Mouse (Mus musculus) urinary bladder, postnatal 25 days (tissue): ENCODE results near the gene Zbtb8a.
"Not testable (repeated sequence)": the region's sequence is repeated elsewhere in the genome, so short reads cannot be mapped to it uniquely, and the experiment has no call there.

ENCODE experiments used
- DNase-seq: peaks from one replicate; pipeline ENCODE4 v3.0.0; 2022; ENCODE audit warnings: low spot score

The Zbtb8a gene

DNA sequence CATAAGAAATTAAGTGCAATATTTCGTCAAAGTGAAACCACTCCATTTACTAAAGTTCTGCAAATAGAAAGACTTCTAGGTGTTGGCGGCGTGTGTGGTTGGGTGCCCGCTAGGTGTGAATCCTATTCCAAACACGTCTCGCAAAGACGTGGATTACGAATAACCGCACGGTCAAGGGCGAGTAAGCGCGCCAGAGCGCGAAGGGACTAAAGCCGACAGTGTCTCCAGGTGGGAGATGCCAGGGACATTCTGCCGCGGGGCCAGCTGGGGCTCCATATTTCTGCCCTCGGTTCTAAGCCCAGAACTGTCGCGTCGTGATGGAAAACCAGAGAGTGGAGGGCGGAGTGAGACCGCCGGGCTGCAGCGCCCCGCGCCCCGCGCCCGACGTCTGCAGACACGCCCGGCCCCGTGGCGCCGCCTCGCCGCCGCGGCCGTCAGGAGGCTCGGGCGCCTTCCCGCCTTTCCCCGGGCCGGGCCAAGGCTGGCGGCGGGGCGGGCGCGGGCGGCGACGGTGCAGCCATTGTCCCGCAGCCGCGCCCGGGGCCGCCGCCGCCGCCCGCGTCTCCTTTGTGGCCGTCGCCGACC is 863 bp downstream of the Zbtb8a start:
- DNase-seq = peak; percentile 48

DNA sequence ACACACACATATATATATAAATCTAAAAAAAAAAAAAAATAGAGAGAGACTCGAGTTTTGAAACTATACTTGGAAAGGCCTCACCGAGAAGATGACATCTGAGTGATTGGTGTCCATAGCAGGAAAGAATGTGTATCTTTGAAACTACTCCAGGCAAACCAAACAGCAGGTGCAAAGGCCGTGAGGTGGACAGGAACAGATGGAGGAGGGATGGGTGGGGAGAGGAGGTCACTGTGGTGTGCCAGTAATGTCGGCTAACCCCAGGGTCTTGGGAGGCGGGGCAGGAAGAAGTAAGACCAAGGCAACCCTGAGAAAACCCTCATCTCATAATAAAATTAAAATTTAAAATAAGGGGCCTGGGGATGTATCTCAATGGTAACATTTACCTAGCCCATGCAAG is 2.1 kb downstream of the Zbtb8a start:
- no peak for DNase-seq

DNA sequence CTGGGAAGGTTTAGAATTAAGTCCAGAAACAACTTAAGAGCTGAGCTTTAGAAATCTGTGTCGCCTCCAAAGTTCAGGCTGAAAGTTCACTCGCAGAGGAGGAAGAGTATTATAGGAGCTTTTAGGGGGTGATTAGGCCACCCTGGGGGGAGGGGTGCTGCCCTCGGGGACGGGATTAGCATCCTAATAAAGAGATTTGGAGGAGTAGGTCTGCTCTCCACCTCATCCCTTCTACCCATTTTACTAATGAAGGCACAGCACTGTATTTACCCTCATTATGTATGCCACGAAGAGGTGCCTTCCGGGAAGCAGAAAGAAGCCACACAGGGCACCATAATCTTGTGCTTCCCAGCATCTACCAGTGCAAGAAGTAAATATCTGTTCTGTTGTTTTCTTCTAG is 2.9 kb downstream of the Zbtb8a start:
- no peak for DNase-seq

DNA sequence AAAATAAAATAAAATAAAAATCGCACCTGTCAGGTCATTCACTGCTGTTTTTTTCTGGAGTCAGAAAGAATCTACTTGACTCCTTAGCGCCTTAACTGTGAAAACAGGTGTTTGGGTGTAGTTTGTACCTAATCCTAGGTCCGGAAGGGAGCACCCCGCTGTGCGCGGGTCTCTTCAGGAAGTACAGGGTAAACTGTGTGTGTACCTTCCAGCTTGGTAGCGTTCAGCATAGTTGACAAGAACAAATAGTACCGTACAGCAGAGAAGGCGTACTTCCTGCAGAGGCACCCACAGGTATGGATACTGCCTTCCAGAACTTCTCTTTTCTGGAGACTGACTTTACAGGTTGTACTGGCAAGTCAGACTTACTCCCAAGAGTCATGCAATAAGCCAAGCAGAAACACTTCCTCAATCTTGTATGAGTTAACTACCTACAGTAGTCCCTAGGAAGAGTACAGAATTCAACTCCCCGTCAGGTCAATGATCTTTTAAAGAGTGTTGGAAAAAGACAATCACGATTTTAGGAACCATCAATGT is 3.6 kb downstream of the Zbtb8a start:
- no peak for DNase-seq

DNA sequence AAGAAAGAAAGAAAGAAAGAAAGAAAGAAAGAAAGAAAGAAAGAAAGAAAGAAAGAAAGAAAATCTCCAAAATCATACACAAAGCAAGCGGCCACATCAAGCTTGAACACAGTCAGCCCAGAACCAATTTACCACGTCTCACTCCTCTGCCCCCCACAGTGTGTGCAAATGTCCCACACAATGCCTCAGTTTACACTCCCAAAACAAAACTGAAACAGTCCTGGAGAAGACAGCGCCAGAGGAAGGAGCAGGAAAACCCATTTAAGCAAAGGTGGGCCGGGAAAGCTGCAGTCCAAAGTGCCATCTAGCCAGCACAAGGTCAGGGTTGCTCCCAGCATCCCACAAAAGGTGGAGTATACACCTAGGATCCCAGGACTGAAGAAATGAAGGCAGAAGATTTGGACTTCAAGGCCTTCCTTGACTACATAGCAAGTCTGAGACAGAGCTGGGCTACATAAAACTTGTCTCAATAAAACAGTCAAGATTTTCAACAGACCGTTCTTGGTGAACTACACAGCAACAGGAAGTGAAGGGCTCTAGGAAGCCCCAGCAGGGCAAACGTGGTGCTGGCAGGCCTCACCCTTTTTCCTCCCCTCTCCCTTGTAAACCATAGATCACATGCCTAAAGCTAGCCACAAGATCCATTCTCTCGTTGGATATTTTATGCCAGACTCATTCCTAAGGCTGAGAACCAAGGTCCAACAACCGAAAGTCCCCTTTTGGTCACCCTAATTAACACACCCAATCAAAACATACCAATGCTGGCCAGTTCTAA is 4.5 kb downstream of the Zbtb8a start:
- no peak for DNase-seq

DNA sequence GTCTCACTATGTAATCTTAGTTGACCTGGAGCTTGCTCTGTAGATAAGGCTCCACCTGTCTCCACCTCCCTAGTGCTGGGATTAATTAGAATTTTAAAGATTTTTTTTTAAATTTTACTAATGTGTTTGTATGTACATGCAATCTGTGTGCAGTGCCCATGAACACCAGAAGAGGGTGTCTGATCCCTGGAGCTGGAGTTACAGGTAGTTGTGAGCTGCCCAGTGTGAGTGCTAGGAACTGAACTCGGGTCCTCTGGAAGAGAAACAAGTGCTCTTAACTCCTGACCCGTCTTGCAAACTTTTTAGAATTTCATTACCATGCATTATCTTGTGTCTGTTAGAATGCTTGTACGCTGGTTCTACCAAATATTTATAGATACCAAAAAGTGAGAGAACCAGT is 6.5 kb downstream of the Zbtb8a start:
- DNase-seq = no peak

DNA sequence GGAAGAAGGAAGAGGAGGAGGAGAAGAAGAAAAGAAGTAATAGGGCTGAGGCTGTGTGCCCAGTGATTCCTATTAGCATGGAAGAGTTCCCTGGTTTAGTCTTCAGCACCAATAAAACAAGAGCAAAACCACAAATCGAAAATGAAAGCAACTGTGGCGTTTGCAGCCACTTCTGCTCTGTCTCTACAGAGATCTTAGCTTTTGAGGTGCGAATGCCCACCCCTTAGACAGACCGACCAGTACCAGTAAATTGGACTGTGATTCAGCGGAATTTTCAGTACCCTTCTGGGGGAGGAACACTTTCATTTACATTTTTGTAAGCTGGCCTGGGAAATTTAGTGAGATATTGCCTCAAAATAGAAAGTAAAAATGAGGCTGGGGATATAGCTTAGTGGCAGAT is 12.7 kb downstream of the Zbtb8a start:
- DNase-seq = no peak

DNA sequence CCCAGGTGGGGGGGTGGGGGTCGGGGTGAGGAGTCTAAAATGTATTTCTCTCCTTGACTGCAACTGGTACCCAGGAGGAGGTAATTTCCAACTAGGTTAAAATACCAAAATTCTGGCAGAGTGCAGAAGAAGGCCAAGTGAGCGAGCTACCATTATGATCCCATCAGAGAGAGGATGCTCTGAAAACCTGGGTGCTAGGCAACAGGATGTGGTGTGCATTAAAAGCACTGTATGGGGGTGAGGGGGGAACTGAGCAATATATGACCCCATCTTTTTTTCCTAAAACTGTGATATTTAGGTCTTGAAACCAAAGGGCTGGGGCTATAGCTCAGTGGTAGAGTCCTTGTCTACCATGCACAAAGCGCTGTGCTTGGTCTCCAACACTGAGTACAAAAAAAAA is 13.5 kb downstream of the Zbtb8a start:
- DNase-seq = no peak

DNA sequence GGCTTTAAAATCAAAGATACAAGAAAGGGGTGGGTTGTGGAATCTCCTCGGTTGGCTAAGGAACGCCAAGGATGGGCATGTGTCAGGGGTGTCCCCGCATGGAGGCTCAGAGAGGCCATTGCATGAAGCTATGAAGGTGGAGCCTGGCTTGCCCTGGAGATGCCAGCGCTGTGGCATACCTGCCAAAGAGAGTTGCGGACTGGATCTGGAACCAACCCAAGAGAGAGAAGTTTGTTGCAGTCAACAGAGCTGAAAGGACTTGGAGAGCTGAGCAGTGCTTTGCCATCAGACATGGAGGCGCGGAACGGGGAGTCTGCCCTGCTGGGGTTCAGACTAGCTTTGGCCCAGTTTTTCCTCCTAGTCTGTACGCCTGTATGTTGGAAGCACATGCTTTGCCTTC is 14.5 kb downstream of the Zbtb8a start:
- no peak for DNase-seq

DNA sequence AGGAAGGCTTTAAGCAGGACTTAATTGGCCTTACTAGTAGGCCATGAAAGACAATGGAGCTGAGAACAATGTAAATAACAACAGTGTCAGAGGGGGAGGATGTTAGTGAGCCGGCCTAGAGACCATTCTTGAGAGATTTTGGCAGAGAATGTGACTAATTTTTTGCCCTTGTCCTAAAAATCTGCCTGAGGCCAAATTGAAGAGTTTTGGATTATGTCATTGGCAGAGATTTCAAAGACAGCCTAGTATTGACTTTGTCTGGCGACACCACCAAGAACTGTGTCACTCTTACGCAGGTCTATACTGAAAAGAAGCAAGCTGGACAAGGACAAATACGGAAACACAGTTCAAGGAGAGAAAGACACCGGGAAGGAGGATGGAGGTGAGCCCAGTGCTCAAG is 15.1 kb downstream of the Zbtb8a start:
- DNase-seq = no peak

DNA sequence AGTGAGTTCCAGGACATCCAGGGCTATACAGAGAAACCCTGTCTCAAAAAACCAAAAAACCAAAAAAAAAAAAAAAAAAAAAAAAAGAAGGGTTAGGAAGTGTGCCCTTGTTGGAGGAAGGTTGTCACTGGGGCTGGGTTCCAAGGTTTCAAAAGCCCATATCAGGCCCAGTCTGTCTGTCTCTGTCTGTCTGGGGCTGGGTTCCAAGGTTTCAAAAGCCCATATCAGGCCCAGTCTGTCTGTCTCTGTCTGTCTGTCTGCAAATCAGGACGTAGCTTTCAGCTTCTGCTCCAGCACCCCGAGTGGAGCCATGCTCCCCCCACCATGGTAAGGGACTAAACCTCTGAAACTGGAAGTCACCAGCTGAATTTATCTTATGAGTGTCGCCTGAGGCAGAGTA is 15.7 kb downstream of the Zbtb8a start:
- DNase-seq = not testable (repeated sequence)

DNA sequence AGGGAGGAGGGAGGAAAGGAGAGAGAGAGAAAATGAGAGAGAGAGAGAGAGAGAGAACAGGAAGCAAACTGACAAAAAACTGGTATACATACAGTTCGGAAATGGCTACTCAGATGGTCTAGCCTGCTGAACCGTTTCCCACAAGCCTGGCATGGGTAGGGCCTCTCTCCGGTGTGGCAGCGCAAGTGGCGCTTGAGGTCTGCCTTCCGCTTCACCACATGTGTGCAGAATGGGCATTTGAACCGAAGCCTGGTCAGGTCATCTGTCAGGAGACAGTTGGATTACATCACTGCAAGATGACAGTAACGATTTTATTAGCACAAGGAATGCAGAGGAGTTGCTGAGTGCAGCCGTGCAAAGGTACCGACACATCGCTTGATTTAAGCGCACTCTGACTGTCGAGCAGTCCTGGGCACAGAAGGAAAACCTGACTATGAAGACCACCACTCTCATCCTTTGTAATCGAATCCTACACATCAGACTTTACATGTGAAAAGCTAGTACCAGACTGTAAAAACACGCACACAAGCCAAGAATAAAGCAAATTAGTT is 20.2 kb downstream of the Zbtb8a start:
- no peak for DNase-seq

DNA sequence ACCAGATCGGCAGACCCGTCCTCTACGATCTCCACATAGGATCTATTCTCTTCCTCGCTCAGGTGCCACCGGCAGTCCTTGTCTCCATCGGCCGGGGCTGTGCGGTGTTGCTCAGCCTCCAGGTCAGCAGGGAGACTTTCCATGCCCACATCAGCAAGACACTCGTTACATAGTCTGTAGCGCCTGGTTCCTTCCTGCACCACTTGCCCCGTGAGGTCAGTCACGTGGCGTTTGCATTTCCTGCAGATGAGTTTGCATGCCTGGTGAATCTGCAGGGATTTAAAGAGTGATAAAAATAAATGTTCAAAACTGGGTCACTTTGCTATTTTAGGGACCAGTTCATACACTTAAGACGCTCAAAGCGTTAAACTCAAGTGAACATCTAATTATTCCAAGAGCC is 23.7 kb downstream of the Zbtb8a start:
- no peak for DNase-seq

DNA sequence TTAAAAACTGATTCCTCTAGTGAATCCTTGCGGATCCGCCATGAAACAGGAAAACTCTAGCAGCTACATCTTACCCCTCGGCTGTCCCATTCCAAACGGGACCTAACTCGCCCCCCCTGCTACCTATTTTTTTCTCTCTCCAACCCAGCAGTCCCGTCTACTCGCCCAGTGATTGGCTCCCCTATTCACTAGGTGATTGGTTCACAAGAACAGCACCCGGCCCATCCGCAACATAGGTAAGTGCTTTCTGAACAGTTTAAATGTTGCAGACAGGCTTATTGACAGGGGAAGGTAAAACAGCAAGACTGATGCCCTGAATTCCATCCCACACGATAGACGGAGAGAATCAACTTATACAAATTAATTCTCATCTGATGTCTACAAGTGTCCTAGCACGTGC is 24.7 kb downstream of the Zbtb8a start:
- no peak for DNase-seq

DNA sequence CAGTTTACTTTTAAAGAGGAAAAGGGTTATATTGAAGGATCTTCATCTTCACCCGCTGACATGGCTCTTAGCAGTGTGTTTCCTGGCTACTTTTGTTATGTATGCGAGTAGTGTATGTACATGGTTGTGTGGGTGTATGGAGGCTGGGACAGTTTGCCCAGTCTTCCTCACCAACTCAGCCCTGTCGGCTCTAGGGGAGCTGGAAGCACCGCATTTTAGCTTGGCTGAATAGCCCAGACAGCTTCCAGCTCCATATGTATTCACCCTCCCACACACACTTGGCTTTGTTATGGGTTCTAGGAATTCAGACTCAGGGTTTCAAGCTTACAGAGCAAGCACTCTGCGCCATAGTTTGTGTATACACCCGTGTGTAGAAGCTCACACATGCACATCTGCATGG is 26.8 kb downstream of the Zbtb8a start:
- DNase-seq = no peak

DNA sequence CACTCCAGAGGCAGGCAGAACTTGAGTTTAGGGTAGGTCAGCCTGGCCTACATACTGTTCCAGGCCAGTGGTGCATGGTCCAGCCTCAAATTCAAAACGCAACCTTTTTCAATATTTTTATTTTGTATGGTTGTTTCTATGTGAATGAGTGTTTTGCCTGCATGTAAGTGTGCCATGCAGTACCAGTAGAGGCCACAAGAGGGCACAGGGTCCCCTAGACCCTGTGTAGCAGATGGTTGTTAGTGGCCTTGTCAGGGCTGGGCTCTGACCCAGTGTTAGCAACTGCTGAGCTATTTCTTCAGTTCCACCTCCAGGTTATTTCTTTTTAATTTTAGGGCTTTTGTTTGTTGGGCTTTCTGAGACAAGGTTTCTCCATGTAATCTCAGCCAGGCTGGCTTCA is 27.3 kb downstream of the Zbtb8a start:
- DNase-seq = peak; percentile 69

DNA sequence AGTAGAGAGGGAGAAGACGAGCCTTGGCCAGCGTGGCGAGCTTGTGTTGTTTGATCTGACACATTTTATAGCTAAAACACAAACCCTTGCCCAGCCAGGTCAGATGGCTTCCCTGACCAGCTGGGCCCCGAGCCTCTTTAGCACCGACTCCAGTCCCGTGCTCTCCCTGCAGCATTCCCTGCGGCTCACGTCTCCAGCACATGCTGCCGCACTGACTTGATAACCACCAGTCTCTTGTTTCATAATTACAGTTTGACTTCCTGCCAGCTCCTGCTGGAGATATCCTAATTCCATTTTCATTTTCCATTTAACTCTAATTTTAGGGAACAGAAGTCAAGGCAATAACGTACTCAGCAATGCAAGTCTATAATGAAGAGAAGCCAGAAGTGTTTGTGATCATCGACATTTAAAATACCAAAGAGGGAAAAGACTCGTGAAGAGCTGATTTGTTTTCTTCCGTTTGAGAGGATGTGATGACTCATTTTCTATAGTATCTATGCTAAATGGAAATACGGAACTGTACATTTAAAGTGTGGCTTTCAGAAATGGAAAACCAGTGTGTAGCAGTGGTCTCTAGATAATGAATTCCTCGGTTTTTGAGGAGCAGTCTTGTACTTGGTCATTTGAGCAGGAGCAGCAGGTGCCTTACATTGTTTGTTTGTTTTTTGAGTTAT is 31.3 kb downstream of the Zbtb8a start:
- no peak for DNase-seq

DNA sequence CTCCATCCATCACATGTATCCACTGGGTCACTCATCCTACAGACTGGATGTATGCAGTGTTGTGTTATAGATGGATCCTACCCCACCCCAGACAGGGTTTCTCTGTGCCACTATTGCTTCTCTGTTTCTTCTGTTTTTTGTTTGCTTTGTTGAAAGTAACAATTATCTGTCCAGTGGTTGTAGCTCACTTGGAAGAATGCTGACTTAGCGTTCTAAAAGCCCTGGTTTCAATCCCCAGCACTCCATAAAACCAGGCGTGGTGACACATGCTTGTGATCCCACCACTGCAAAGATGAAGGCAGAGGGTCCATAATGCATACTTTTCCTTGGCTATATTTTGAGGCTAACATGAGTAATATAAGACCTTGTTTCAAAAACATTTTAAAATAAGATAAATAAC is 35.2 kb downstream of the Zbtb8a start:
- no peak for DNase-seq

DNA sequence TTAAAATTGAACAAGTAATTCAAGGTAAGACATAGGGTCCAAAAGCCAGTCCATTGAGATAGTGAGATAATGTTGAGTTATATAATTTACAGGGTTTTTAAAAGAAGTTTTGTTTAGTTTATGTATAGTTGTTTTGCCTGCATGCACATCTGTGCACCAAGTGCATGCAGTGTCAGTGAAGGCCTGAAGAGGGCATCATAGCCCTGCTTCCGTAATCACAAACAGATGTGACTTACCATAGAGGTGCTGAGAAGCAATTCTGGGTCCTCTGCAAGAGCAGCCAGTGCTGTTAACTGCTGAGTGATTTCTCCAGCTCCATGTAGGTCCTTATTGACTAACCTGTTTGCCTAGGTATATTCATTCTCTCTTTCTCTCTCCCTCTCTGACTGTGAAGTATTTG is 36.0 kb downstream of the Zbtb8a start:
- DNase-seq = no peak

DNA sequence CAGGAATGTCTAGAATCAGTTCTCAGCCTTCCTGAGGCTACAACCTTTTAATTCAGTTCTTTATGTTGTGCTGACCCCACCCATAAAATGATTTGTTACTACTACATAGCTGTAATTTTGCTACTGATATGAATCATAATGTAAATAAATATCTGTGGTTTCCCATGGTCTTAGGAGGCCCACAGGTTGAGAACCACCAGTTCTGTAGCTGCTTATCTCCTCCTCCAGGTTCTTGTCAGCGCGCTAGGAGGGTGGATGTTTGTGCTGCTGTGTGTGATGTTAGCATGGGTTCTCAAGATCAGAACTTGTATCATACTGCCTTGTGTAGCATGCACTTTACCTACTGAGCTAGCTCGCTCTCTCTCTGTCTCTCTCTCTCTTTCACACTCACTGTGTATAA is 38.2 kb downstream of the Zbtb8a start:
- DNase-seq = no peak

DNA sequence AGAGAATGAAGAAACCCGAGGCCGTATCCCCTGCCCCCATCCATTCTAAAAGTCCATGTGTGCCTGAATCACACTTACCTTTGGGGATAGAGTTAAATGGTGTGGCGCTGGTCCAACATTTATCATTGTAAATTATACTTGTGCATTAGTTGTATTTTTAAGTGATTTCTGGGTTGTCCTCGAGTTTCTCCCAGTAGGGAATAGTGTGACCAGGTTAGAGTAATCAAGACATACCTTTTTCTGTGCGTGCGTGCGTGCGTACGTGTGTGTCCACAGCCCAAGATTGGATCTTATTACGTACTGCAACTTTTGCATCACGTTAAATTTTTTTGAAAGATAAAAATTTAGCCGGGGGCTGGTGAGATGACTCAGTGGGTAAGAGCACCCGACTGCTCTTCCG is 41.6 kb downstream of the Zbtb8a start:
- no peak for DNase-seq

DNA sequence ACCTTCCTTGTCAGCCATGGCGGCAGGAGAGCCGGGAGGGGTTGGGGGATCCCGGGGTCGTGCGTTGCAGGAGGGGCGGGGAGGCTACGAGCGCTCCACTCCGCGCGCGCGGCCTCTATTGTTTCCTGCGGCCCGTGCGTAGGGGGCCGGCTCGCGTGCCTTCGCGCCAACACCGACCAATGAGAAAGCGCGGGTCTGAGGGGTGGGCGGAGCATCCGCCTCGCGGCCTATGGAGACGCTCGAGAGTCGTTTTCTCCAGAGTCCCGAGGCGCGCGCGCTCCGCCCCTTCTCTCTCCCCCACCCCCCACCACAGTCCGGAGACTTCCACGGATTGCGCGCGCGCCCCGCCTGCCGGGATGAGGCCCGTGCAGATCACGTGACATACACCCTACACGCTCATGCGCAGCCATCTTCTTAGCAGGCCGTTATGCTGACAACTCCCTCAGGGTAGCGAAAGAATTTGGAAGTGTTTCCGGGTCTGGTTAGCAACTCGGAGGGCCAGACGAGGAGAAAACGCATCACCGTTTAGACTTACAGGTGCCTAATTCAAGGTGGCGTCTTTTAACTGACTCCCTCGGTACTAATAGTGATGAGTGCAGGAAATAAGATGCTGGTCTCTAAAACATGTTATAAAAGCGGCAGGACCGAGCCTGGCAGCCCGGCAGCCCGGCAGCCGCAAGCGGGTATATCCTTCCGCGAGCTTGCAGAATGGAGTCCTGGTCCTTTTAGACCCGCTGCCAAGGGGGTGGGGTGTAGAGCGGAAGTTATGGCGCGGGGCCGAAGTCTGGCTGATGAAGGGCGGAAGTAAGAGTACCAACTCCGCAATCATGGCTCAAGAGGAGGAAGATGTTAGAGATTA is 42.5 kb downstream of the Zbtb8a start, which contains the start of the genes Rbbp4 and Zbtb8os:
Rbbp4 (minus strand) TSS at position 155 of the 859 bp plus-strand sequence.
Zbtb8os (plus strand) TSS at position 480 of the 859 bp plus-strand sequence.
- peak; percentile 87 for DNase-seq
